Mouse (Mus musculus) ZHBTc4 (cell line): ENCODE data around the gene Mrps27.
"Not testable (repeated sequence)": the region's sequence is repeated elsewhere in the genome, so short reads cannot be mapped to it uniquely, and the experiment has no call there.

Experiments
- DNase-seq: peaks from one replicate; pipeline ENCODE4 v3.0.0-alpha.2; 2011; ENCODE audit warnings: low read depth, low spot score

Mrps27 gene

GRCm38 (mm10) chr13:99344599-99345575 is at the start of gene Mrps27, which contains the start of gene Ptcd2:
TSS of gene Mrps27 (plus strand) at chr13:99344786.
TSS of gene Ptcd2 (minus strand) at chr13:99344705.
- DNase-seq = peak; percentile 97

GRCm38 (mm10) chr13:99299921-99300320 is 44.7 kb upstream of the Mrps27 start:
- DNase-seq = no peak

GRCm38 (mm10) chr13:99303846-99304245 is 40.7 kb upstream of the Mrps27 start:
- no peak for DNase-seq

- DNase-seq = peak; percentile 58
Measured at GRCm38 (mm10) chr13:99304365-99304764, 40.2 kb upstream of the Mrps27 start.

- no peak for DNase-seq
Measured at GRCm38 (mm10) chr13:99305186-99305585, 39.4 kb upstream of the Mrps27 start.

GRCm38 (mm10) chr13:99306164-99306563 is 38.4 kb upstream of the Mrps27 start:
- no peak for DNase-seq

GRCm38 (mm10) chr13:99307930-99308359 is 36.6 kb upstream of the Mrps27 start:
- DNase-seq = no peak

GRCm38 (mm10) chr13:99308393-99308792 is 36.2 kb upstream of the Mrps27 start:
- no peak for DNase-seq

GRCm38 (mm10) chr13:99314098-99314497 is 30.5 kb upstream of the Mrps27 start:
- DNase-seq = no peak

- DNase-seq = no peak
Measured at GRCm38 (mm10) chr13:99314657-99315181, 29.9 kb upstream of the Mrps27 start.

- DNase-seq = no peak
Measured at GRCm38 (mm10) chr13:99316366-99316765, 28.2 kb upstream of the Mrps27 start.

- no peak for DNase-seq
Measured at GRCm38 (mm10) chr13:99317058-99317457, 27.5 kb upstream of the Mrps27 start.

- DNase-seq = no peak
Measured at GRCm38 (mm10) chr13:99320453-99320852, 24.1 kb upstream of the Mrps27 start.

GRCm38 (mm10) chr13:99322915-99323314 is 21.7 kb upstream of the Mrps27 start:
- DNase-seq = not testable (repeated sequence)

GRCm38 (mm10) chr13:99323632-99324336 is 20.8 kb upstream of the Mrps27 start:
- peak; percentile 52 for DNase-seq

- DNase-seq = peak; percentile 62
Measured at GRCm38 (mm10) chr13:99324337-99324685, 20.3 kb upstream of the Mrps27 start.

- peak; percentile 73 for DNase-seq
Measured at GRCm38 (mm10) chr13:99331255-99331654, 13.3 kb upstream of the Mrps27 start.

- DNase-seq = no peak
Measured at GRCm38 (mm10) chr13:99337510-99337909, 7.1 kb upstream of the Mrps27 start.

GRCm38 (mm10) chr13:99341504-99341903 is 3.1 kb upstream of the Mrps27 start:
- DNase-seq = no peak

- DNase-seq = no peak
Measured at GRCm38 (mm10) chr13:99343876-99344598, 549 bp upstream of the Mrps27 start.

- DNase-seq = no peak
Measured at GRCm38 (mm10) chr13:99350009-99350408, 5.4 kb downstream of the Mrps27 start.

GRCm38 (mm10) chr13:99351186-99351585 is 6.6 kb downstream of the Mrps27 start:
- no peak for DNase-seq
